Mouse (Mus musculus): Measurements from ENCODE around the gene Tuba8.

DNA sequence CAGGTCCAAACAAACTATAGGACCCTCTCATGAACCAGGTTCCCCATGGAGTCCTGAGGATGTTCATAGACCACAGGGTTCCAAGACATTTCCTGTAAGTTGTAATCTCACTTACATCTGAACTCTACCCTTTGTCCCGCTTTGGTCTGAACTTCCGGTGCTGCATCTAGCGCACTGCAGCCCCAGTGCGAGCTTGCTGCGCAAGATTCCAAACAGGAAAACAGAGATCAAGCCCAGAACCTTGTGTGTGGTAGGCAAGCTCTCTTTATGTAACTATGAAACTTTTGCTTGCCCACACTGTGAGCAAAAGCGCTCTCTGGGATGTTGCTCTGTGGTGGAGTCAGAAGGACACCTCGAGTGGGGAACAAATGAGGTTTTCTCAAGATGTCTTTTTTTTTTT is 7.5 kb downstream of the Tuba8 start:
- no peak for TF ChIP-seq CTCF (conservative IDR thresholded peaks at IDR 0.05; ENCODE audit: low read length)
- no peak for TF ChIP-seq NANOG (IDR thresholded peaks at IDR 0.05; ENCODE audit: borderline replicate concordance, low read length)
